Mouse (Mus musculus) spleen, postnatal 14 days (tissue): ENCODE measurements around the gene Npc1l1.

Source experiments
- DNase-seq, 2 experiments: peaks; one replicate each; pipeline ENCODE4 v3.0.0; 2021 to 2022; ENCODE audit warnings: low spot score in 2 of 2

Npc1l1 gene

GRCm38 (mm10) chr11:6207090-6207489, 22.9 kb downstream of the Npc1l1 start:
- no peak for DNase-seq

DNA sequence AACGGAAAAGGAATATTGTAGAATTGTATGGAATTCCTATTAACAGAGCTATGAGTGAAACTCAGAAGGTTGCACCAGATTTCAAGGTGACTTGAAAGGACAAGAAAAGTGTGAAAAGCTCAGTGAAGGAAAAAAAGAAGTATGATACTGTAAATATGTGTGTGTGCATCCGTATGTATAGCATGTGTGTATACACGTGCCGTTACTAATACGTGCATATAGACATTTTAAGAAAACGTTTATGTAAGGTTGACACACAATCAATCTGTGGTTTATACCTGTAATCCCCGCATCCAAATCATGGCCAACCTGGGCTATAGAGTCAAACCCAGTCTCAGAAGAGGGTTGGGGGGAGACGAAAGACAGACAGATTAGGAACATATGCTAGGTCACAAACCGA, 29.4 kb downstream of the Npc1l1 start:
- no peak for DNase-seq

DNA sequence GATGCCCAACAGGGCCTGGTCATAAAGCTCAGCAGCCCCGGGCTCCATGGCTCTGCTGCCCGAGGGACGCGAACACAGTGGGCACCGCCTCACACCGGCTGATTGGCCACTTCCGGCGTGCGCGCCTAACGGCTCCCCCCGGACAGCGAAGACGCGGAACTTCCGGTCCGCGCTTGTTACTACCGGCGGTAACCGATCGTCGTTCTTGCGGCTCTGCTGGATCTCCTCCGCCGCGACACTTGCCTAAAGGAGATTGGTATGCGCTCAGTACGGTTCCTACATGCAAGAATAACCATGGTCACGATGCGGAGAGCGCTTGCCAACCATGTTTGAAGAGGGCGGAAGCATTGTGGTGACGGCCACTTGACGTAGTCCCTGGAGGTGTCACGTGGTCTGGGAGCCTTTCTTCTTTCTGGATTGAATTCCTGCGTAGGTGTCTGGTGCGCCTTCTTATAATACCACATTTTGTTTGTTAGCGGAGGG, 29.8 kb downstream of the Npc1l1 start, which contains the start of gene Nudcd3:
TSS of gene Nudcd3 (minus strand) at position 329 of the 483 bp plus-strand sequence.
- peak; percentile 75 to 84 for DNase-seq

GRCm38 (mm10) chr11:6199410-6200086, 30.4 kb downstream of the Npc1l1 start, which contains the start of gene A730071L15Rik:
Gene A730071L15Rik, plus strand, starts transcription at chr11:6200029.
- no peak for DNase-seq

DNA sequence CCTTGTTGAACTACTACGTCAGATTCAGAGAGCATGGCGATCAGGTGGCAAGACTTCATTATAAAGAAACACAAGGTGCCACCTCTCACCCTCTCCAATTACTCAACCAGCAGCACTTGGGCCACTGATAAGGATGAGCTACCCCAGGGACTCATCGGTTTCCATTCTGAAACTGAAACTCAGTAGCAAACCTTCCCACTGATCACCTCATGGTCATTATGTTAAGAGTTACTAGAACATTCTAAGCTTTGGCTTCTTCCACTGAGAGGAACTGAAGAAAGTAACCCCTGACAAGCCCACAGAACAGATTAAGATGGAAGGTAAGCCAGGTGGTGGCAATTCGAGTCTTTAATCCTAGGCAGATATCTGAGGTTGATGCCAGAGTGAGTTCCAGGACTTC, 31.5 kb downstream of the Npc1l1 start:
- no peak for DNase-seq

DNA sequence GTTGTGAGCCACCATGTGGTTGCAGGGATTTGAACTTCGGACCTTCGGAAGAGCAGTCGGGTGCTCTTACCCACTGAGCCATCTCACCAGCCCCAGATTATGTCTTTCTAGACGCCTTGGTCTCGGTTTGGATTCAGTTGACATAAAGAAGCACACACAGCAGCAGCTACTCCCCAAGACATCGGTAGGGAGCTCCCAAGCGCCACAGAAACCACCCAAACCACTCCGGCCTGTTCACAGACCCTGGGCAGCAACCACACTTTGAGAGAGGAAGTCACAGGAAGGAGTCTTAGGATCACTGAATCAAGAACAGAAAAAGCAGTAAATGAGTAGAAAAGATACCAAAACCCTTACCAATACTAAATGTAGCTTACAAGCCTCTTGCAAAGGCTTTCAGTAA, 33.2 kb downstream of the Npc1l1 start:
- DNase-seq: no peak

DNA sequence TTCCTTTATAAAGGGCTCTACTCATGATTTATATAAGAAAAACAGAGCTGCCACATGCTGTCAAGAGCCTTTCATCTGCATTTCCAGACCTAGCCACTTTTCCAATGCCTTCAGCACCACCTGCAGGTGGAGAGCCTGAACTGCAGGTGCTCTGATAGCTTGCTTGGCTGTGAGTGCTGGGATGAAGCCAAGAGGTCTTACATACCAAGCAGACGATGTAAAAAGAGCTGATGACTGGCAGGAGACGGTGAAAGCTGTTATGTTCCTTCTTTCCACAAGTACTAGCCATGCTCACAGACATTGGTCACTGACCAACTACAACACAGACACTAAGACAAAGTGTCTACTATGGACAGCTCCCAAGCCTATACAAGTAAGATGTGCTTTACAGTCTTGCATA, 42.1 kb downstream of the Npc1l1 start:
- peak; percentile 54 to 71 for DNase-seq

- no peak for DNase-seq
Observed at GRCm38 (mm10) chr11:6187399-6187798, 42.5 kb downstream of the Npc1l1 start.

- DNase-seq: no peak
Observed at GRCm38 (mm10) chr11:6184202-6184935, 45.6 kb downstream of the Npc1l1 start.

GRCm38 (mm10) chr11:6183246-6183645, 46.7 kb downstream of the Npc1l1 start:
- DNase-seq: no peak

GRCm38 (mm10) chr11:6180811-6181399, 49.0 kb downstream of the Npc1l1 start:
- DNase-seq: no peak

GRCm38 (mm10) chr11:6179194-6179593, 50.7 kb downstream of the Npc1l1 start:
- no peak for DNase-seq

DNA sequence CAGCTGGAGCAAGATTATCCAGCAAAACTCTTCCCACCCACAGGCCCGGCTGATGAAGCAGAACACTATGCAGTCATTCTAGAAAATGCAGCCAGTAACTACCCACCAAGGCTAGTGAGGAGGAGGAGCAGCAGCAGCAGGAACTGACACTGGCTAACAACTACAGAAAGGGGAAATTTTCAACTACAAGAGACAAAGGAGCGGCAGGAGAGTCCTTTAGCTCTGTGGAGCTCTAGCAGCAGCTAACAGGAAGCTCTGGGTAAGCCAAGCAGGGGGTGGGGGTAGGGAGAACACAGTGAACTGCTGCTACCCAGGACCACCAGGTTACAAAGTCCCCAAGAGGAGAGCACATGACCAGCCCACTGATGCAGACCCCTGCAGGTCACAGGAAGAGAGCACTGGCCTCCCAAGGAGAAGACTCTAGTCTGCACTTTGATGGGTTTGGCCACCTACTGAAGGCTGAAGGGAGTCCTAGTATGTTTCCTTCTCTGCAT, 51.2 kb downstream of the Npc1l1 start:
- DNase-seq: no peak

GRCm38 (mm10) chr11:6177781-6178420, 52.0 kb downstream of the Npc1l1 start:
- no peak for DNase-seq

DNA sequence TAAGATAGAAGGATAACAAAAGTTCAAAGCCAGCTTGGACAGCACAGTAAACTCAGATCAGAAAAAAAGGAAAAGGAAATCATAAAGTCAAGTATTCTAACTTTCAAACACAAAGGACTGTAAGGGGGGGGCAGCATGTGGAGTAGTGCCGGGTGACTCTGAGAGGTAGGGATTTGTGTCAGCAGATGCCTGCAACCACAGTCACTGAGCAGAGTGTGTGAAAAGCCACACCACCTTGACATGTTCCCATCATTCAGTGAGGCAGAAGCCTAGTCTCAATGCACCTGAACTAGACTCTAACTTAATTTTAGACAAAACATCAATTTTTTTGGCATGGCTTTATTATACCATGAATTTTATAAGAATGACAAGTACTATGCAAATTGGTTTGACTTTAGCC, 54.4 kb downstream of the Npc1l1 start:
- no peak for DNase-seq

GRCm38 (mm10) chr11:6174719-6175118, 55.2 kb downstream of the Npc1l1 start:
- no peak for DNase-seq

DNA sequence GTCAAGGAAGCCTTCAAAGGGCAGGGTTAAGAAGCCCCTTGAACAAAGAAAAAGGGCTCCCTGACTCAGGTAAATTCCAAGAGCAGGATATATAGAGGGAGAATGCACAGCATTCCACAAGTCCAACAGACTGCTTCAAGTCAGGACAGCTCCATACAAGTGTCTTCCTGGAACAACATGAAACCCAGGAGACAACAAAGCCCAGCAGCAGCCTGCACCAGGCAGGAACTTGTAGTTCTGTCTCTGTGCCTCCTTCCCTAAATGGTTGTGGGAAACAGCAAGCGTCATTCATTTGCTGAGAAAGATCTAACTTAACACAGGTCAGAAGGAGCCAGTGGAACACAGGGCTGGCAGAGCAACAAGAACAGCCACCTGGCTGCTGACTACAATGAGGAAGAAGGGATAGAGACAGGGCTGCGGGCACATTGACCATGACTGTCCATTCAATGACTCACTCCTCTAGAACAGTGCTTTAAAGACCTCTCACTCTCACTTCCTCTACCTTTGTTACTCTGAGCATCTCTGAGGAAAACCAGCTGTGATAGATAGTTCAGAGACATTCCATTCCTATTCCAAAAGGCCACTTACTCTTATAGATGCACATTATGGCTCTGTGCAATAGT, 60.8 kb downstream of the Npc1l1 start:
- no peak for DNase-seq

DNA sequence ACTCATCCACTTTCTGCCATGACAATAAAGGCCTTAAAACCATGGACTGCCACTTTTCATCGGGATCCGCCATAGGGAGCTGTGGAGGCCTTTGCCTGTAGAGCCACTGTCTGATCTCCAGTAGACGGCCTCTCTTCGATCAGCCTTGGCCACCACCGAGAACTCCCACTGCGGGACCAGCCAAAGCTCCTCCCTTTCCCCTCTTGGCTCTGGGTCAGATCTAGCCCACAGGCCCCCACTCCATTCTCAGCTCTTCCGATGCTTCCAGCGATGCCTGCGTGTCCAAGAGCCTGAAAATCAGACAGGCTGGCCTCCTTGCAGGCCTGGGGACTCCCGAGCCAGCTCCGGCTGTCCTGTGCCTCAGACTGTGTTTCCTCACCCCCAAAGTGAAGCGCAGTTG, 63.6 kb downstream of the Npc1l1 start:
- no peak for DNase-seq

DNA sequence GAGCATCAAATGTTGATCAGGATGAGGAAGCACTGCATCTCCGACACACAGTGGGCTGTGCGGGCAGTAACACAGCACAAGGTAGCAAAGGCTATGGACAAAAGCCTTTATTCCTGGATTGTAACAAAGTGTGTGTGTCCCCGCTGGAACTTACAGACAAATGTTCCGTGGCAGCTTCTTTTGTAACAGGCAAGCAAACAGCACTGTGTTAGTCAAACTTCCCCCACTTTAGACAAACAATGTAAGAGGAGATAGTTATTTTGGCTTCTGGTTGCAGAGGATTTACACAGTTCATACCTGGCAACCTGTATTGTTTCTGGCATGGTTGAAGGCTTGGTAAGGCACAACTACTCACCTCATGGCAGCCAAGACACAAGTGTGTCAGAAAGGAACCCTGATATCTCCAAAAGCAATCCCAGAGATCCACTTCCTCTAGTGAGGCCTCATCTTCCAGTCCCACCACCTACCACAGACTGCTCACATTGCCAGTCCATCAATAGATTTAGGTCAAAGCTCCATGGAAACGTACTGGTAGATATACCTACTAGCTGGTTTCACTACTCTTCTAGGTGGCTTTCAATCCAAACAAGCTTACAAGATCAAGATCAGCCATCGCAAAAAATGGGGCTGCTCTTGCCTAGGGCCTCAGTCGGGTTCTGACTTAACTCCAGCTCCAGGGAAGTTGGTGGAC, 64.4 kb downstream of the Npc1l1 start:
- no peak for DNase-seq

GRCm38 (mm10) chr11:6164781-6165180, 65.2 kb downstream of the Npc1l1 start:
- no peak for DNase-seq

DNA sequence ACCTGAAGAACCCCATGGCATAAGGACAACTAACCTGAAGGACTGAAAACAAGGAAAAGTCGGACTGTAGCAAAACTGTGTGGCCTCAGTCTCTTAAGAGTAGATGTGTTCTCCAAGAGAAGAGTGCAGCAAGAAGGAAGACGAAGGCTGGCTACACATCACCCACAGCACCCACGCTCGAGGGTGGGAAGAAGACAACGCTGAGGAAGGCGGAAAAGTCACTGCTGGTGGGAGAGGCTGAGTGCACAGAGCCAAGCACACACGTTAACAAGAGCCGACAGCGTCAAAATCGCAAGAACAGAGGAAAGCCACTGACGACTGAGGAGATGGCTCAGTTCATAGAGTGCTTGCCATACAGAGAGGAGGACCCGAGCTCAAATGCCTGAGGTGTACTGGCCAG, 66.2 kb downstream of the Npc1l1 start:
- DNase-seq: no peak
